Mouse (Mus musculus): Measurements from ENCODE around the gene Espn.

DNA sequence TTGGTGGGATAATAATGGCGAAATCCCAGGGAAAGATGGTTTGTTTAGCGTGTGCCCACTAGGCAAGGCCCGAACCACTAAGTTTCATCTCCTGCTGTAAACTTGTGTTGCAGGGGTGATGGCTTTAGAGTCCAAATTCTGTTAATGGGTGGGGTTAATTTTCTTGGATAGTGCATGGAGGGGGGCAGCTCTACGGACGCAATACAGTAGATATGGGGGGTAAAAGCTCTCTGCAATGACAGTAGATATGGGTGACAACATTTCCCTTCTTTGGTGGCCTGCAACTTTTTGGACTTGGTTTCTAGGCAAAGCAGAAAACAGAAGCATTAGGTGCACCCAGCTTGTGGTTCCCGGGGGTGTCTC, 25.0 kb upstream of the Espn start:
- TF ChIP-seq GATA1 (IDR thresholded peaks at IDR 0.05; ENCODE audit: low read length) (no peak), TAL1 (IDR thresholded peaks at IDR 0.05; ENCODE audit: low read length) (no peak)

All from erythroblast, embryonic 14.5 days (primary cell).